Comparison of ENCODE assay signal across 8 mouse cellular contexts in genomic region chr14:8213803-8214224, GRCm38 (mm10). TPM values are rescaled to one million over a fixed set of nuclear protein-coding genes. Genes with fewer than 3 reads are reported as not detected.
DNase-seq lines count a peak whose midpoint lies in the region; ATAC-seq and TF ChIP-seq lines count a peak whose summit lies in the region.

Gene Kctd6 (plus strand): TSS chr14:8214140.

- peak; percentile 10 for TF ChIP-seq RAD21 in CH12.LX (IDR thresholded peaks at IDR 0.05; ENCODE audit: low read depth, low read length)

- in situ Hi-C loops in CH12.LX (cut with MboI; ENCODE audit: low pct_ligation_motif_present, low pct_unique_long_range_greater_than_20kb, low sequenced_read_pairs) = no loop called here

- dilution Hi-C loops in CH12.LX (cut with MboI; ENCODE audit: extremely low pct_ligation_motif_present, extremely low pct_unique_long_range_greater_than_20kb, low sequenced_read_pairs) = no loop called here

- TF ChIP-seq CTCF in CH12.LX (conservative IDR thresholded peaks at IDR 0.05 in 1 of 2, IDR thresholded peaks at IDR 0.05 in 1 of 2; ENCODE audit: low read depth in 2 of 2, low read length in 2 of 2) = peak in 1 of 2 experiments; percentile 74; a peak in 2 of 4 replicates

- peaks cover 7% of the 10 kb centered on the region for H3K27me3 ChIP-seq in CH12.LX (replicated peaks)
- H3K27me3 ChIP-seq in forebrain, embryonic 11.5 days (ENCODE audit: control insufficient read depth, insufficient read depth, low read length) = peaks cover 6% of the 10 kb centered on the region; the same call in 1 of the 2 replicates
- H3K27me3 ChIP-seq in heart, embryonic 16.5 days (ENCODE audit: control insufficient read depth, insufficient read depth, low read length) = no peaks in the 10 kb centered on the region
- H3K27me3 ChIP-seq in liver, embryonic 15.5 days = no peaks in the 10 kb centered on the region
- H3K27me3 ChIP-seq in neural tube, embryonic 12.5 days (replicated peaks) = peaks cover 6% of the 10 kb centered on the region; the same call in 1 of the 2 replicates

- TF ChIP-seq EP300 in CH12.LX (IDR thresholded peaks at IDR 0.05; ENCODE audit: low read length) = no peak

- H3K9me3 ChIP-seq in CH12.LX (replicated peaks; ENCODE audit: low read length) = no peaks in the 10 kb centered on the region
- no peaks in the 10 kb centered on the region for H3K9me3 ChIP-seq in forebrain, embryonic 11.5 days (ENCODE audit: control insufficient read depth, low read length)
- no peaks in the 10 kb centered on the region for H3K9me3 ChIP-seq in heart, embryonic 16.5 days (replicated peaks; ENCODE audit: control insufficient read depth, low read length)
- H3K9me3 ChIP-seq in liver, embryonic 15.5 days (replicated peaks) = no peaks in the 10 kb centered on the region
- no peaks in the 10 kb centered on the region for H3K9me3 ChIP-seq in neural tube, embryonic 12.5 days

- no peaks in the 10 kb centered on the region for H3K36me3 ChIP-seq in CH12.LX (replicated peaks in 1 of 2; ENCODE audit: control insufficient read depth in 1 of 2, insufficient read depth in 1 of 2, low read length in 1 of 2)
- no peaks in the 10 kb centered on the region for H3K36me3 ChIP-seq in forebrain, embryonic 11.5 days (ENCODE audit: control insufficient read depth, insufficient read depth, low read length)
- no peaks in the 10 kb centered on the region for H3K36me3 ChIP-seq in heart, embryonic 16.5 days (ENCODE audit: control insufficient read depth, insufficient read depth)
- no peaks in the 10 kb centered on the region for H3K36me3 ChIP-seq in liver, embryonic 15.5 days (replicated peaks)
- H3K36me3 ChIP-seq in neural tube, embryonic 12.5 days = no peaks in the 10 kb centered on the region

- peak; percentile 96 for ATAC-seq in forebrain, embryonic 11.5 days (replicated peaks; ENCODE audit: low FRiP score)
- peak; percentile 99 for ATAC-seq in heart, embryonic 16.5 days (replicated peaks; ENCODE audit: extremely low read depth, insufficient read depth, low FRiP score)
- ATAC-seq in liver, embryonic 15.5 days (ENCODE audit: insufficient read depth) = peak; percentile 94
- ATAC-seq in neural tube, embryonic 12.5 days (ENCODE audit: low FRiP score, low read depth) = peak; percentile 96

- H3K9ac ChIP-seq in CH12.LX (ENCODE audit: insufficient read depth, low read depth) = peak within 1 kb of the TSS; percentile 70
- H3K9ac ChIP-seq in forebrain, embryonic 11.5 days (ENCODE audit: low read length) = peak within 1 kb of the TSS; percentile 86
- peak within 1 kb of the TSS; percentile 94 for H3K9ac ChIP-seq in heart, embryonic 16.5 days (ENCODE audit: low read length)
- peak within 1 kb of the TSS; percentile 94 for H3K9ac ChIP-seq in liver, embryonic 15.5 days
- peak within 1 kb of the TSS; percentile 77 for H3K9ac ChIP-seq in neural tube, embryonic 12.5 days

- peak; percentile 91 for DNase-seq in CH12.LX (ENCODE audit: extremely low read depth)
- peak; percentile 80 for DNase-seq in c-Kit-positive CD71-positive TER-119-negative erythroid progenitor cells, embryonic 14.5 days (ENCODE audit: low read depth)
- DNase-seq in forebrain, embryonic 11.5 days (ENCODE audit: low spot score) = peak; percentile 100
- peak; percentile 98 to 100 for DNase-seq in kidney, postnatal 36 days
- peak; percentile 93 for DNase-seq in telencephalon, adult 2 months (ENCODE audit: low read depth, low spot score)

- TF ChIP-seq POLR2A in CH12.LX (IDR thresholded peaks at IDR 0.05; ENCODE audit: low read depth, low read length) = peak; percentile 44; the same call in 1 of the 2 replicates

- peaks cover 4 to 13% of the 10 kb centered on the region in 2 experiments for H3K4me1 ChIP-seq in CH12.LX (ENCODE audit: control insufficient read depth in 1 of 2, insufficient read depth in 2 of 2)
- peaks cover 2% of the 10 kb centered on the region; the same call in 1 of the 2 replicates for H3K4me1 ChIP-seq in forebrain, embryonic 11.5 days (replicated peaks; ENCODE audit: control insufficient read depth, insufficient read depth, low read length)
- H3K4me1 ChIP-seq in heart, embryonic 16.5 days (ENCODE audit: control insufficient read depth, insufficient read depth, low read length) = peaks cover 19% of the 10 kb centered on the region
- H3K4me1 ChIP-seq in liver, embryonic 15.5 days (replicated peaks) = peaks cover 27% of the 10 kb centered on the region
- peaks cover 20% of the 10 kb centered on the region for H3K4me1 ChIP-seq in neural tube, embryonic 12.5 days

- H3K79me2 ChIP-seq in CH12.LX (replicated peaks; ENCODE audit: control insufficient read depth, extremely low read depth, insufficient read depth, poor library complexity, severe bottlenecking) = no peaks in the 10 kb centered on the region

- H3K4me3 ChIP-seq in CH12.LX (replicated peaks in 1 of 3; ENCODE audit: low read depth in 2 of 3, low read length in 2 of 3, poor library complexity in 1 of 3) = peak within 1 kb of the TSS; percentile 59 to 69 (median 66)
- H3K4me3 ChIP-seq in forebrain, embryonic 11.5 days (ENCODE audit: low read depth, low read length) = peak within 1 kb of the TSS; percentile 67
- H3K4me3 ChIP-seq in heart, embryonic 16.5 days (ENCODE audit: low read length) = peak within 1 kb of the TSS; percentile 83
- peak within 1 kb of the TSS; percentile 78 for H3K4me3 ChIP-seq in liver, embryonic 15.5 days (replicated peaks)
- peak within 1 kb of the TSS; percentile 69 for H3K4me3 ChIP-seq in neural tube, embryonic 12.5 days

- peak within 1 kb of the TSS; percentile 63 for H3K4me2 ChIP-seq in CH12.LX (ENCODE audit: insufficient read depth, low read depth, poor library complexity, severe bottlenecking)
- peak within 1 kb of the TSS; percentile 73 for H3K4me2 ChIP-seq in forebrain, embryonic 11.5 days (ENCODE audit: low read depth, low read length, severe bottlenecking)
- H3K4me2 ChIP-seq in heart, embryonic 16.5 days (ENCODE audit: low read depth, low read length) = peak within 1 kb of the TSS; percentile 86
- H3K4me2 ChIP-seq in liver, embryonic 15.5 days = peak within 1 kb of the TSS; percentile 93
- H3K4me2 ChIP-seq in neural tube, embryonic 12.5 days (replicated peaks) = peak within 1 kb of the TSS; percentile 81

- no peak within 1 kb of the TSS for H3K27ac ChIP-seq in CH12.LX (ENCODE audit: insufficient read depth, low read depth)
- H3K27ac ChIP-seq in forebrain, embryonic 11.5 days (ENCODE audit: low read depth, low read length) = peak within 1 kb of the TSS; percentile 71
- peak within 1 kb of the TSS; percentile 95 for H3K27ac ChIP-seq in heart, embryonic 16.5 days (ENCODE audit: low read length)
- H3K27ac ChIP-seq in liver, embryonic 15.5 days (replicated peaks) = peak within 1 kb of the TSS; percentile 93
- H3K27ac ChIP-seq in neural tube, embryonic 12.5 days = peak within 1 kb of the TSS; percentile 64

- WGBS in forebrain, embryonic 11.5 days = 1% methylated on average over 33 of the region's 49 CpGs
- WGBS in heart, embryonic 16.5 days = under 1% methylated on average over 41 of the region's 49 CpGs
- under 1% methylated on average over 48 of the region's 49 CpGs for WGBS in liver, embryonic 15.5 days (ENCODE audit: insufficient replicate concordance)
- under 1% methylated on average over 48 of the region's 49 CpGs for WGBS in neural tube, embryonic 12.5 days

TF ChIP-seq in CH12.LX, 34 proteins besides CTCF, POLR2A, EP300 and RAD21:
- TF ChIP-seq MAZ (IDR thresholded peaks at IDR 0.05; ENCODE audit: low read depth, low read length) (0 out of 2 replicates have a peak, but pooled peaks have one; percentile 17), E2F4 (IDR thresholded peaks at IDR 0.05; ENCODE audit: insufficient replicate concordance, low read depth, low read length) (no peak), ELF1 (IDR thresholded peaks at IDR 0.05; ENCODE audit: low read depth, low read length) (peak; percentile 56), NRF1 (IDR thresholded peaks at IDR 0.05; ENCODE audit: low read depth, low read length) (peak; percentile 35; the same call in 1 of the 2 replicates), TCF12 (IDR thresholded peaks at IDR 0.05; ENCODE audit: low read depth, low read length) (peak; percentile 58; the same call in 1 of the 2 replicates), UBTF (IDR thresholded peaks at IDR 0.05; ENCODE audit: low read depth, low read length) (peak; percentile 72; the same call in 1 of the 2 replicates), TBP (conservative IDR thresholded peaks at IDR 0.05; ENCODE audit: low read depth, low read length) (no peak)
TF ChIP-seq in CH12.LX: peak in this region for 5.

RNA-seq across cellular contexts. Expression of gene Kctd6, which starts in this region (rescaled TPM):
- total RNA-seq in CH12.LX (2012; rRNA removed) (1.7 and 2.9 TPM in 2 replicates), CH12.LX (2014; rRNA removed) (3.7 and 3.8 TPM in 2 replicates)
- polyA plus RNA-seq in CH12.LX (2012; ENCODE audit: insufficient read length, low read depth) = 3.3 and 4.2 TPM in 2 replicates
- polyA plus RNA-seq in forebrain, embryonic 11.5 days (2014; fragmentation: Nextera tagmentation; extraction: Ambion mirVana) = 13.7 and 14.3 TPM in 2 replicates
- polyA plus RNA-seq in heart, embryonic 16.5 days (2015; fragmentation: Nextera tagmentation; extraction: Ambion mirVana) = 2.5 and 4.5 TPM in 2 replicates
- 5.7 and 6.0 TPM in 2 replicates for polyA plus RNA-seq in liver, embryonic 15.5 days (2015; fragmentation: Nextera tagmentation; extraction: Ambion mirVana)
- 16.5 and 17.5 TPM in 2 replicates for polyA plus RNA-seq in neural tube, embryonic 12.5 days (2016; fragmentation: Nextera tagmentation; extraction: Ambion mirVana)
